Mouse (Mus musculus): Measurements from ENCODE around the gene Wdr43.

The Wdr43 gene

GRCm38 (mm10) chr17:71698619-71698956 is 82.9 kb downstream of the Wdr43 start:
- DNase-seq (ENCODE audit: inconsistent ontology term) = no peak

DNA sequence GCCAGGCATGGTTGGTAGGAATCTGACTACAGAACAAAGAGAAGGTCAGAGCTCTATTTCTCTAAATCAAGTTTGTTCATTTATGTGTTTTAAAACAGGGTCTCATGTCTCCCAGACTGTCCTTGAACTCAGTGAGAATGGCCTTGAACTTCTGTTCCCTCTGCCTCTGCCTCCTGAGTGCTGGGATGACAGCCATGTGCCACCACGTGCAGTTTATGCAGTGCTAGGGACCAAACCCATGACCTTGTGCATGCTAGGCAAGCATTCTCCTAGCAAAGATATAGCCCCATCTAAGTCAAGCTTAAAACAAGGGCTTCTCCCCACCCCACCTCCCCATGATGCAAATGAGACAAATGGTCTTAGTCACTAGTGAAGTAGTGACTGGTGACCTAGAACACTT is 89.4 kb downstream of the Wdr43 start:
- no peak for DNase-seq (ENCODE audit: inconsistent ontology term)

- no peak for DNase-seq (ENCODE audit: inconsistent ontology term)
Measured at GRCm38 (mm10) chr17:71705550-71706480, 90.1 kb downstream of the Wdr43 start.

DNA sequence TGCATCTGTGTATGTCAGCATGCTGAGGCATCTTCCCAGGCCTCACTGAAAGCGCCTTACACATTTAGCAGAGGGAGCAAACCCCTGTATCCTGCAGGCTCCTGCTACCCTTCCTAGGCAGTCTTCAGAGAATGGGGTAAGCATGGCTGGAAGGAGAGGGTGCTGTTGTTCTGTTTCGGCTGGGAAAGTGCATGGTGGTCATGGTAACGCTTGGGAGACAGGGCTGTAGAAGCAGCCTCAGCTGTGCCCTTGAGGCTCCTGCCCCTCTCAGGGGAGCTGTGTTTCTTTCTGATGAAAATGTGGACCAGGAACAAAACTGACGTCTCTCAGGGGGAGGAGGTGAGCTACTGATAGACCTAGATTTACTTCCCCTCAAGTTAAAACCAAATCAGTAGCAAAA is 92.0 kb downstream of the Wdr43 start:
- DNase-seq (ENCODE audit: inconsistent ontology term) = no peak
